Mouse (Mus musculus) testis, adult 2 months (tissue): ENCODE measurements around the gene Gpr146.

Experiments
- CTCF ChIP-seq: fragments of 200-500 bp; IDR thresholded peaks from 2 replicates; pipeline ENCODE4 v1.5.1; 2012; ENCODE audit warnings: low read depth, mild to moderate bottlenecking, inconsistent platforms, low read length, moderate library complexity; ENCODE audit not compliant: control insufficient read depth, insufficient read depth, insufficient replicate concordance
- POLR2A ChIP-seq: fragments of 200-500 bp; IDR thresholded peaks from 2 replicates; pipeline ENCODE4 v1.6.1; 2012; ENCODE audit warnings: low read depth, mild to moderate bottlenecking, inconsistent platforms, low read length, moderate library complexity; ENCODE audit not compliant: control insufficient read depth

DNA sequence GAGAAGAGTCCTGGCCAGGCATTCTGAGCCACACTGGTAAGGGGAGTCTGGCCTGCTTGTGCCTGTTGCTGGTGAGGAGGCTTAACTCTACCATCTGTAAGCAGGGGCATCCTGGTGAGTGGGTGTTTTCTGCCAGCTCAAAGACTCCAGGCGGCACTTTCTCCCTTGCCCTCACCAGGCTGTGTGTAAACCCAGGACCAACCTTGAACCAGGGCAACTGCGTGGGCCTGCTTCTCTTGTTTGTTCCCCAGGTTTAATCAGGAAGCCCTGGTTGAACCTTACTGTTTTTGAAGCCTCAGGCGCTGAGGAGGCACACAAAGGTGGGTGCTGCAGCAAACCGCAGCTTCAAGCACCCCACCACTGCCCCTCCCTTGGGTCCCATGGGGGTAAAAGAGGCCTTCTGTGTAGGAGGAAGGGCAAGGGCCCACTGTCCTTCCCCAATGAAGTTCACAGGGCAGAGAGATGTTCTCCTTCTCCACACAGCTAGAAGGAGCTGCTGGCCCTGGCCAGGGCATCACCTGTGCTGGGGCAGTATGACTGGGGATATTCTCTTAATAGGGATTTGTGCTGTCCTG is 9.5 kb upstream of the Gpr146 start:
- TF ChIP-seq POLR2A (no peak), CTCF (no peak)
